Mouse (Mus musculus): ENCODE data around the gene Chchd3. TPM values are rescaled to one million over a fixed set of nuclear protein-coding genes. Genes with fewer than 3 reads are reported as not detected.

The Chchd3 gene
- polyA plus RNA-seq, 1 experiment from 2014 or later: 78.8 TPM

- ATAC-seq (no peak), DNase-seq (no peak)
- Histone ChIP-seq H3K27ac (ENCODE audit: low read depth) (no peak overlapping the region), H3K36me3 (replicated peaks; ENCODE audit: insufficient read depth, low read length) (peaks cover 3% of the 10 kb centered on the region; the same call in 1 of the 2 replicates), H3K4me3 (ENCODE audit: low read depth, low read length) (no peak overlapping the region), H3K4me2 (ENCODE audit: low read depth, low read length) (no peak overlapping the region), H3K9me3 (ENCODE audit: low read length) (no peaks in the 10 kb centered on the region), H3K27me3 (ENCODE audit: insufficient read depth, low read length) (no peaks in the 10 kb centered on the region), H3K4me1 (ENCODE audit: insufficient read depth) (no peaks in the 10 kb centered on the region; the same call in 1 of the 2 replicates), H3K9ac (replicated peaks) (no peak overlapping the region)
- 83% methylated on average over 3 of the region's 3 CpGs for WGBS (ENCODE audit: insufficient replicate concordance)
- TF ChIP-seq CTCF (IDR thresholded peaks at IDR 0.05; ENCODE audit: low read depth) (no peak), EP300 (IDR thresholded peaks at IDR 0.05; ENCODE audit: low read depth) (no peak)
These were observed 104.6 kb downstream of the Chchd3 start for GRCm38 (mm10) chr6:32955481-32955880.

GRCm38 (mm10) chr6:32950973-32951372 is 109.1 kb downstream of the Chchd3 start:
- TF ChIP-seq CTCF (IDR thresholded peaks at IDR 0.05; ENCODE audit: low read depth): no peak
- no peak for TF ChIP-seq EP300 (IDR thresholded peaks at IDR 0.05; ENCODE audit: low read depth)
- H3K4me2 ChIP-seq (ENCODE audit: low read depth, low read length): no peak overlapping the region
- H3K27ac ChIP-seq (ENCODE audit: low read depth): no peak overlapping the region
- WGBS (ENCODE audit: insufficient replicate concordance): 71% methylated on average over 4 of the region's 4 CpGs
- no peak overlapping the region for H3K9ac ChIP-seq (replicated peaks)
- DNase-seq: no peak
- H3K4me3 ChIP-seq (ENCODE audit: low read depth, low read length): no peak overlapping the region
- H3K27me3 ChIP-seq (ENCODE audit: insufficient read depth, low read length): no peaks in the 10 kb centered on the region
- H3K36me3 ChIP-seq (replicated peaks; ENCODE audit: insufficient read depth, low read length): peaks cover 3% of the 10 kb centered on the region; the same call in 1 of the 2 replicates
- no peaks in the 10 kb centered on the region for H3K9me3 ChIP-seq (ENCODE audit: low read length)
- no peak for ATAC-seq
- no peaks in the 10 kb centered on the region; the same call in 1 of the 2 replicates for H3K4me1 ChIP-seq (ENCODE audit: insufficient read depth)

- no peak for TF ChIP-seq EP300 (IDR thresholded peaks at IDR 0.05; ENCODE audit: low read depth)
- TF ChIP-seq CTCF (IDR thresholded peaks at IDR 0.05; ENCODE audit: low read depth): no peak
These were observed 110.4 kb downstream of the Chchd3 start for GRCm38 (mm10) chr6:32949702-32950101.

GRCm38 (mm10) chr6:32947225-32947624 is 112.8 kb downstream of the Chchd3 start:
- H3K27me3 ChIP-seq (ENCODE audit: insufficient read depth, low read length): no peaks in the 10 kb centered on the region
- H3K4me3 ChIP-seq (ENCODE audit: low read depth, low read length): no peak overlapping the region
- DNase-seq (no peak), ATAC-seq (no peak)
- H3K4me1 ChIP-seq (ENCODE audit: insufficient read depth): no peaks in the 10 kb centered on the region
- no peaks in the 10 kb centered on the region for H3K9me3 ChIP-seq (ENCODE audit: low read length)
- 63% methylated on average over 6 of the region's 6 CpGs for whole genome bisulfite sequencing (ENCODE audit: insufficient replicate concordance)
- H3K27ac ChIP-seq (ENCODE audit: low read depth): no peak overlapping the region
- no peak overlapping the region for H3K4me2 ChIP-seq (ENCODE audit: low read depth, low read length)
- no peak for TF ChIP-seq EP300 (IDR thresholded peaks at IDR 0.05; ENCODE audit: low read depth)
- no peak for TF ChIP-seq CTCF (IDR thresholded peaks at IDR 0.05; ENCODE audit: low read depth)
- no peaks in the 10 kb centered on the region for H3K36me3 ChIP-seq (replicated peaks; ENCODE audit: insufficient read depth, low read length)
- H3K9ac ChIP-seq (replicated peaks): no peak overlapping the region

More at GRCm38 (mm10) chr6:32949702-32950101, 110.4 kb downstream of the Chchd3 start:
- H3K9me3 ChIP-seq (ENCODE audit: low read length): no peaks in the 10 kb centered on the region
- ATAC-seq (no peak), DNase-seq (no peak)
- H3K4me3 ChIP-seq (ENCODE audit: low read depth, low read length): no peak overlapping the region
- no peak overlapping the region for H3K9ac ChIP-seq (replicated peaks)
- no peaks in the 10 kb centered on the region; the same call in 1 of the 2 replicates for H3K4me1 ChIP-seq (ENCODE audit: insufficient read depth)
- WGBS (ENCODE audit: insufficient replicate concordance): 93% methylated on average over 3 of the region's 3 CpGs
- no peak overlapping the region for H3K4me2 ChIP-seq (ENCODE audit: low read depth, low read length)
- no peaks in the 10 kb centered on the region for H3K27me3 ChIP-seq (ENCODE audit: insufficient read depth, low read length)
- no peak overlapping the region for H3K27ac ChIP-seq (ENCODE audit: low read depth)
- H3K36me3 ChIP-seq (replicated peaks; ENCODE audit: insufficient read depth, low read length): peaks cover 3% of the 10 kb centered on the region; the same call in 1 of the 2 replicates

- H3K27ac ChIP-seq (ENCODE audit: low read depth): no peak overlapping the region
- H3K27me3 ChIP-seq (ENCODE audit: insufficient read depth, low read length): no peaks in the 10 kb centered on the region
- 89% methylated on average over 1 of the region's 1 CpGs for WGBS (ENCODE audit: insufficient replicate concordance)
- no peak overlapping the region for H3K9ac ChIP-seq (replicated peaks)
- no peak overlapping the region for H3K4me2 ChIP-seq (ENCODE audit: low read depth, low read length)
- TF ChIP-seq EP300 (IDR thresholded peaks at IDR 0.05; ENCODE audit: low read depth): no peak
- TF ChIP-seq CTCF (IDR thresholded peaks at IDR 0.05; ENCODE audit: low read depth): no peak
- ATAC-seq: no peak
- H3K4me1 ChIP-seq (ENCODE audit: insufficient read depth): no peaks in the 10 kb centered on the region
- no peak for DNase-seq
- H3K36me3 ChIP-seq (replicated peaks; ENCODE audit: insufficient read depth, low read length): no peaks in the 10 kb centered on the region
- H3K4me3 ChIP-seq (ENCODE audit: low read depth, low read length): no peak overlapping the region
- H3K9me3 ChIP-seq (ENCODE audit: low read length): no peaks in the 10 kb centered on the region
These were observed 115.1 kb downstream of the Chchd3 start for GRCm38 (mm10) chr6:32944956-32945355.

GRCm38 (mm10) chr6:32943651-32944050 is 116.4 kb downstream of the Chchd3 start:
- no peaks in the 10 kb centered on the region for H3K4me1 ChIP-seq (ENCODE audit: insufficient read depth)
- H3K9me3 ChIP-seq (ENCODE audit: low read length): no peaks in the 10 kb centered on the region
- DNase-seq: no peak
- H3K4me3 ChIP-seq (ENCODE audit: low read depth, low read length): no peak overlapping the region
- H3K36me3 ChIP-seq (replicated peaks; ENCODE audit: insufficient read depth, low read length): no peaks in the 10 kb centered on the region
- WGBS (ENCODE audit: insufficient replicate concordance): 88% methylated on average over 4 of the region's 4 CpGs
- H3K27ac ChIP-seq (ENCODE audit: low read depth): no peak overlapping the region
- no peaks in the 10 kb centered on the region for H3K27me3 ChIP-seq (ENCODE audit: insufficient read depth, low read length)
- ATAC-seq: no peak
- no peak overlapping the region for H3K4me2 ChIP-seq (ENCODE audit: low read depth, low read length)
- no peak overlapping the region for H3K9ac ChIP-seq (replicated peaks)
- TF ChIP-seq CTCF (IDR thresholded peaks at IDR 0.05; ENCODE audit: low read depth) (no peak), EP300 (IDR thresholded peaks at IDR 0.05; ENCODE audit: low read depth) (no peak)

GRCm38 (mm10) chr6:32940299-32940698 is 119.8 kb downstream of the Chchd3 start:
- Histone ChIP-seq H3K9ac (replicated peaks) (no peak overlapping the region), H3K36me3 (replicated peaks; ENCODE audit: insufficient read depth, low read length) (no peaks in the 10 kb centered on the region), H3K4me1 (ENCODE audit: insufficient read depth) (no peaks in the 10 kb centered on the region), H3K4me2 (ENCODE audit: low read depth, low read length) (no peak overlapping the region), H3K27ac (ENCODE audit: low read depth) (no peak overlapping the region), H3K9me3 (ENCODE audit: low read length) (no peaks in the 10 kb centered on the region), H3K4me3 (ENCODE audit: low read depth, low read length) (no peak overlapping the region), H3K27me3 (ENCODE audit: insufficient read depth, low read length) (no peaks in the 10 kb centered on the region)
- 66% methylated on average over 11 of the region's 11 CpGs for WGBS (ENCODE audit: insufficient replicate concordance)
- DNase-seq (no peak), ATAC-seq (no peak)
- TF ChIP-seq CTCF (IDR thresholded peaks at IDR 0.05; ENCODE audit: low read depth): no peak
- TF ChIP-seq EP300 (IDR thresholded peaks at IDR 0.05; ENCODE audit: low read depth): no peak
